Mouse (Mus musculus) ES-E14 (cell line): ENCODE results near the gene Ppard.

Experiments used
- MAFK ChIP-seq: IDR thresholded peaks from 2 replicates; pipeline ENCODE4 v1.6.1; 2014; ENCODE audit warnings: mild to moderate bottlenecking, low read depth, low read length, inconsistent platforms; ENCODE audit not compliant: insufficient read depth
- ZNF384 ChIP-seq: IDR thresholded peaks from 2 replicates; pipeline ENCODE4 v1.6.1; 2012; ENCODE audit warnings: low read depth, low read length, inconsistent platforms

DNA sequence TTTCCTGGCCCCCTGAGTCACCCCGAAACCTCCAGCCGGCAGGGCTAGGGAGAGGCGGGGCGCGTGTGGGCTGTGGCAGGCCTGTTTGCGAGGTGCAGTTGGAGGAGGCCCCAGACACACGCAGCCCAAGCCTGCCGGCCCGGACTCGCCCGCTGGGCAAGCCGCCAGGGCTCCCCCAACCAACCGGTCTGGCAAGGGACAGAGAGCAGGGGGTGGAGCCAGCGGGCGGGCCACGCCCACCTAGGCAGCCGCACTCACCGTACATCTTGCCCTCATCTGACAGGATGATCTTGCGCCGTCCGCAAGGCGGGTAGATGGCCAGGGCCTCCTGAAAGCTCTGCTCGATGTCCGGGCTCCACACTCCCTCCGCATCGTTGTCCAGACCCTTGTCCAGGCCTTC is 108.6 kb downstream of the Ppard start:
- TF ChIP-seq ZNF384 = no peak
- TF ChIP-seq MAFK = no peak
